Mouse (Mus musculus) hindbrain, embryonic 14.5 days (tissue): ENCODE data around the gene Ppp1r32. TPM values are rescaled to one million over a fixed set of nuclear protein-coding genes. Genes with fewer than 3 reads are reported as not detected.

Experiments
- polyA plus RNA-seq: library from polyadenylated mRNA; unstranded; fragments of >200 nt; fragmentation: Nextera tagmentation; extraction: Ambion mirVana; gene quantifications from 2 replicates; pipeline ENCODE4 v1.2.1, GENCODE M21; 2014

Ppp1r32 gene
- polyA plus RNA-seq, 1 experiment from 2014 or later: 2.8 TPM

Other genes with a start within 250 kb of the Ppp1r32 start
- 1.1 and 1.3 TPM in 2 replicates for gene Myrf, start 242.2 kb downstream of the Ppp1r32 start, polyA plus RNA-seq
- gene Dagla, start 178.1 kb downstream of the Ppp1r32 start, polyA plus RNA-seq: 9.9 and 10.2 TPM in 2 replicates
- gene Syt7, start 93.8 kb downstream of the Ppp1r32 start, polyA plus RNA-seq: 12.0 and 14.0 TPM in 2 replicates
- gene Lrrc10b, start 25.5 kb downstream of the Ppp1r32 start, polyA plus RNA-seq: 1.5 and 1.6 TPM in 2 replicates
- 57.5 and 63.4 TPM in 2 replicates for gene Cpsf7, start 42.3 kb upstream of the Ppp1r32 start, polyA plus RNA-seq
- gene Sdhaf2, start 43.2 kb upstream of the Ppp1r32 start, polyA plus RNA-seq: 67.6 and 68.4 TPM in 2 replicates
- gene Tmem216, start 73.3 kb upstream of the Ppp1r32 start, polyA plus RNA-seq: 53.3 and 59.6 TPM in 2 replicates
- gene Cyb561a3, start 94.2 kb upstream of the Ppp1r32 start, polyA plus RNA-seq: 21.8 and 23.8 TPM in 2 replicates
- 38.1 and 40.3 TPM in 2 replicates for gene Tmem138, start 94.4 kb upstream of the Ppp1r32 start, polyA plus RNA-seq
- gene Ddb1, start 122.4 kb upstream of the Ppp1r32 start, polyA plus RNA-seq: 219 and 240 TPM in 2 replicates
- 25.4 and 26.8 TPM in 2 replicates for gene Tkfc, start 122.7 kb upstream of the Ppp1r32 start, polyA plus RNA-seq
- gene Vwce, start 151.3 kb upstream of the Ppp1r32 start, polyA plus RNA-seq: 0.64 and 1.1 TPM in 2 replicates
- not detected in 2 replicates for gene Pga5, start 195.1 kb upstream of the Ppp1r32 start, polyA plus RNA-seq
- 28.7 and 31.3 TPM in 2 replicates for gene Vps37c, start 205.8 kb upstream of the Ppp1r32 start, polyA plus RNA-seq